Mouse (Mus musculus): ENCODE results near the gene Trim7.

DNA sequence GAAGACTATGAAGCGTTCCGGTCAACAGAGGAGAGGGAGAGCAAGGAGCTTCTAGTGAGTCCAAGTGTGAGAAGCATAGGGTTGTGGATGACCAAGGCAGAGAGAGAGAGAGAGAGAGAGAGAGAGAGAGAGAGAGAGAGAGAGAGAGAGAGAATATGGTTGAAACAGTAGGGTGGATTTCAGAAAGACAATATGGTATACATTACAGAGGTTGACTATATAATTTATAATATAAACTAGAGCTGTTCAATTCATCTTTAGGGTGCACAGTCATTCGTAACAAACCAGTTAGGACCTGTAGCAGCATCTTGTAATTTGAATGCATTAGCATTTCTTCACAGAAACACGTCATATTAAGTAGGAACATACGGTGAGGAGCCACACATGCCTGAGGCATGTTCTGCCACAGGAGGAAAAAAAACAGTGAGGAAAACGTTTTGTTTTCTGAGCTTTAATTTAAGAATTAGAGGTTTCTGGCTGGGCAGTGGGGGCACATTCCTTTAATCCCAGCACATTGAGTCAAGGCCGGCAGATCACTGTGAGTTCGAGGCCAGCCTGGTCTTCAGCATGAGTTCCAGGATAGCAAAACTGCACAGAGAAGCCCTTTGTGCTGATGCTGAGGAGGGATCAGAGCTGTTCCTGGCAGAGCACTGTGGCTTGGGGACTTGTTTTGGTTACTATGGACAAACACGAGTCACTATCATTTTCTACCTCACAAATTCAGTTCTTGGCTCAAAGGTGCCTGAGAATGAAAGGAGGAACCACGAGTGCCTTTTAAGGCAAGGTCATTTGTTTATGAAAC is 13.1 kb downstream of the Trim7 start:
- TF ChIP-seq TAL1 (conservative IDR thresholded peaks at IDR 0.05; ENCODE audit: low read depth, low read length), result no peak
- no peak for TF ChIP-seq CTCF (IDR thresholded peaks at IDR 0.05; ENCODE audit: low read depth, low read length)
- TF ChIP-seq GATA1 (IDR thresholded peaks at IDR 0.05; ENCODE audit: borderline replicate concordance, low read length), result no peak

Data from G1E (cell line).